In genomic region chr4:97123861-97124260, GRCm38 (mm10) we compare ENCODE assay signal across 34 mouse cellular contexts. TPM values are rescaled to one million over a fixed set of nuclear protein-coding genes. Genes with fewer than 3 reads are reported as not detected.
"Had no signal": no experiment of that assay in that cellular context is flagged by ENCODE, and none has a peak within 500 bp of the region (broad histone marks: within the 10 kb centered on the region; RNA-seq: fewer than 3 reads in every experiment).

No protein-coding gene starts in this region.

- H3K9ac ChIP-seq: liver, embryonic 13.5 days; midbrain, embryonic 12.5 days; midbrain, embryonic 15.5 days; neural tube, embryonic 13.5 days had no signal

- H3K27ac ChIP-seq: kidney, postnatal 0 days; layer of hippocampus, adult 2 months; left cerebral cortex, adult 2 months; liver, embryonic 13.5 days; midbrain, embryonic 12.5 days; midbrain, embryonic 15.5 days; neural tube, embryonic 13.5 days had no signal

- H3K4me3 ChIP-seq: layer of hippocampus, adult 2 months; left cerebral cortex, adult 2 months; liver, embryonic 13.5 days; midbrain, embryonic 12.5 days; midbrain, embryonic 15.5 days; myocyte; neural tube, embryonic 13.5 days had no signal

- DNase-seq: kidney, adult 2 months; kidney, postnatal 25 days; layer of hippocampus, postnatal 36 days; liver, embryonic 13.5 days; lung, adult 2 months; lung, postnatal 14 days; lung, postnatal 4 days; thymus, adult 18-20 months; thymus, postnatal 36 days had no signal

- ATAC-seq: midbrain, embryonic 15.5 days had no signal

- H3K27me3 ChIP-seq: liver, embryonic 13.5 days; midbrain, embryonic 12.5 days; midbrain, embryonic 15.5 days; neural tube, embryonic 13.5 days had no signal

- H3K9me3 ChIP-seq: liver, embryonic 13.5 days; midbrain, embryonic 12.5 days; midbrain, embryonic 15.5 days; neural tube, embryonic 13.5 days had no signal

- H3K4me1 ChIP-seq: liver, embryonic 13.5 days; midbrain, embryonic 12.5 days; midbrain, embryonic 15.5 days had no signal

- H3K4me2 ChIP-seq: liver, embryonic 13.5 days; midbrain, embryonic 12.5 days; midbrain, embryonic 15.5 days; neural tube, embryonic 13.5 days had no signal

- H3K36me3 ChIP-seq: liver, embryonic 13.5 days; midbrain, embryonic 12.5 days; midbrain, embryonic 15.5 days; neural tube, embryonic 13.5 days had no signal

RNA-seq across cellular contexts. Expression of gene Gm10192, which starts 59.1 kb away (rescaled TPM):
- total RNA-seq: layer of hippocampus, adult 2 months; layer of hippocampus, postnatal 36 days; left cerebral cortex, adult 2 months; left cerebral cortex, postnatal 10 days; left cerebral cortex, postnatal 36 days; liver, adult 2 months; megakaryocyte progenitor cell, adult 5-6 weeks; megakaryocyte-erythroid progenitor cell, adult 5-6 weeks; monocyte, adult 5-6 weeks; neutrophil, adult 5-6 weeks had no signal
- polyA plus RNA-seq: kidney, adult 2 months; kidney, embryonic 14.5 days; kidney, postnatal 0 days; large intestine, adult 2 months; limb, embryonic 11.5 days; limb, embryonic 14.5 days; liver, adult 2 months; liver, embryonic 13.5 days; liver, embryonic 16.5 days; lung, adult 2 months; lung, embryonic 16.5 days; midbrain, embryonic 12.5 days; midbrain, embryonic 15.5 days; myocyte; neural tube, embryonic 13.5 days; small intestine, adult 2 months; spleen, adult 2 months; stomach, embryonic 16.5 days; testis, adult 2 months; urinary bladder, adult 2 months had no signal
